Mouse (Mus musculus) thymus, postnatal 4 days (tissue): ENCODE results near the gene Vsx1.

Experiments used
- DNase-seq: peaks from one replicate; pipeline ENCODE4 v3.0.0; 2021

Vsx1 gene

GRCm38 (mm10) chr2:150689223-150689800 is at the start of gene Vsx1:
Vsx1 (minus strand) TSS chr2:150689360.
- no peak for DNase-seq

- no peak for DNase-seq
These were observed 48.7 kb upstream of the Vsx1 start for GRCm38 (mm10) chr2:150737881-150738280.

GRCm38 (mm10) chr2:150735756-150736576 is 46.8 kb upstream of the Vsx1 start:
- DNase-seq: no peak

- DNase-seq: no peak
These were observed 23.1 kb upstream of the Vsx1 start for GRCm38 (mm10) chr2:150712167-150712674.

- no peak for DNase-seq
These were observed 2.5 kb upstream of the Vsx1 start for GRCm38 (mm10) chr2:150691481-150692170.

GRCm38 (mm10) chr2:150690216-150690615 is 1.1 kb upstream of the Vsx1 start:
- DNase-seq: no peak

- DNase-seq: peak; percentile 52
These were observed 496 bp downstream of the Vsx1 start for GRCm38 (mm10) chr2:150688541-150689186.

GRCm38 (mm10) chr2:150687871-150688540 is 1.2 kb downstream of the Vsx1 start:
- no peak for DNase-seq

- DNase-seq: no peak
These were observed 3.8 kb downstream of the Vsx1 start for GRCm38 (mm10) chr2:150685389-150685788.

GRCm38 (mm10) chr2:150684451-150684850 is 4.7 kb downstream of the Vsx1 start:
- DNase-seq: no peak

GRCm38 (mm10) chr2:150681581-150681980 is 7.6 kb downstream of the Vsx1 start:
- no peak for DNase-seq

GRCm38 (mm10) chr2:150678392-150678791 is 10.8 kb downstream of the Vsx1 start:
- peak; percentile 91 for DNase-seq

GRCm38 (mm10) chr2:150675525-150675924 is 13.6 kb downstream of the Vsx1 start:
- DNase-seq: no peak

GRCm38 (mm10) chr2:150674900-150675299 is 14.3 kb downstream of the Vsx1 start:
- DNase-seq: peak; percentile 80

GRCm38 (mm10) chr2:150673929-150674328 is 15.2 kb downstream of the Vsx1 start:
- DNase-seq: no peak

GRCm38 (mm10) chr2:150671609-150672290 is 17.4 kb downstream of the Vsx1 start:
- DNase-seq: no peak

GRCm38 (mm10) chr2:150670926-150671325 is 18.2 kb downstream of the Vsx1 start:
- DNase-seq: no peak

- DNase-seq: peak; percentile 33
These were observed 19.6 kb downstream of the Vsx1 start for GRCm38 (mm10) chr2:150669454-150670045.

GRCm38 (mm10) chr2:150668956-150669355 is 20.2 kb downstream of the Vsx1 start:
- DNase-seq: no peak

GRCm38 (mm10) chr2:150667820-150668766 is 21.1 kb downstream of the Vsx1 start, which contains the start of gene Acss1:
Acss1 (minus strand) TSS chr2:150668500.
- peak; percentile 91 for DNase-seq
